Mouse (Mus musculus): ENCODE data around the gene Cyp1a1.
A peak's percentile ranks its signal among the peaks of the same experiment; 100 is the strongest.

Cyp1a1 gene

GRCm38 (mm10) chr9:57687751-57688150 lies at the start of gene Cyp1a1:
Gene Cyp1a1 (plus strand): TSS chr9:57687928.
- DNase-seq (ENCODE audit: low spot score in 2 of 2), result no peak

- DNase-seq (ENCODE audit: low spot score in 2 of 2), result peak; percentile 64 to 87
Observed at GRCm38 (mm10) chr9:57638651-57639459, 48.9 kb upstream of the Cyp1a1 start.

GRCm38 (mm10) chr9:57639661-57640328 lies 47.9 kb upstream of the Cyp1a1 start:
- peak; percentile 25 to 37 for DNase-seq (ENCODE audit: low spot score in 2 of 2)

- peak; percentile 78 to 90 for DNase-seq (ENCODE audit: low spot score in 2 of 2)
Observed at GRCm38 (mm10) chr9:57640384-57640783, 47.3 kb upstream of the Cyp1a1 start.

GRCm38 (mm10) chr9:57641022-57641421 lies 46.7 kb upstream of the Cyp1a1 start:
- DNase-seq (ENCODE audit: low spot score in 2 of 2), result peak in 1 of 2 experiments; percentile 20

GRCm38 (mm10) chr9:57641775-57642550 lies 45.8 kb upstream of the Cyp1a1 start:
- DNase-seq (ENCODE audit: low spot score in 2 of 2), result peak; percentile 32 to 40

- peak; percentile 57 to 67 for DNase-seq (ENCODE audit: low spot score in 2 of 2)
Observed at GRCm38 (mm10) chr9:57643169-57643855, 44.4 kb upstream of the Cyp1a1 start.

GRCm38 (mm10) chr9:57643856-57644180 lies 43.9 kb upstream of the Cyp1a1 start:
- peak in 1 of 2 experiments; percentile 65 for DNase-seq (ENCODE audit: low spot score in 2 of 2)

- DNase-seq (ENCODE audit: low spot score in 2 of 2), result peak; percentile 55 to 71
Observed at GRCm38 (mm10) chr9:57644442-57644943, 43.2 kb upstream of the Cyp1a1 start.

GRCm38 (mm10) chr9:57644944-57645893 lies 42.5 kb upstream of the Cyp1a1 start:
- peak; percentile 95 for DNase-seq (ENCODE audit: low spot score in 2 of 2)

- DNase-seq (ENCODE audit: low spot score in 2 of 2), result peak; percentile 22 to 34
Observed at GRCm38 (mm10) chr9:57646551-57647103, 41.1 kb upstream of the Cyp1a1 start.

GRCm38 (mm10) chr9:57647286-57648108 lies 40.2 kb upstream of the Cyp1a1 start:
- peak in 1 of 2 experiments; percentile 16 for DNase-seq (ENCODE audit: low spot score in 2 of 2)

GRCm38 (mm10) chr9:57650130-57650785 lies 37.5 kb upstream of the Cyp1a1 start:
- peak in 1 of 2 experiments; percentile 13 for DNase-seq (ENCODE audit: low spot score in 2 of 2)

GRCm38 (mm10) chr9:57650786-57651311 lies 36.9 kb upstream of the Cyp1a1 start:
- peak; percentile 50 to 65 for DNase-seq (ENCODE audit: low spot score in 2 of 2)

GRCm38 (mm10) chr9:57652351-57652750 lies 35.4 kb upstream of the Cyp1a1 start:
- peak in 1 of 2 experiments; percentile 26 for DNase-seq (ENCODE audit: low spot score in 2 of 2)

GRCm38 (mm10) chr9:57652855-57653254 lies 34.9 kb upstream of the Cyp1a1 start:
- DNase-seq (ENCODE audit: low spot score in 2 of 2), result peak in 1 of 2 experiments; percentile 16

- peak in 1 of 2 experiments; percentile 25 for DNase-seq (ENCODE audit: low spot score in 2 of 2)
Observed at GRCm38 (mm10) chr9:57653283-57653682, 34.4 kb upstream of the Cyp1a1 start, which contains the start of gene Csk. Gene Csk (minus strand): TSS chr9:57653631.

GRCm38 (mm10) chr9:57654966-57655365 lies 32.8 kb upstream of the Cyp1a1 start:
- DNase-seq (ENCODE audit: low spot score in 2 of 2), result no peak
